Mouse (Mus musculus): ENCODE results near the gene Slc6a14.

- TF ChIP-seq POLR2A (IDR thresholded peaks at IDR 0.05; ENCODE audit: insufficient read depth, low read length) (no peak), CTCF (IDR thresholded peaks at IDR 0.05; ENCODE audit: low read depth, low read length) (no peak), EP300 (IDR thresholded peaks at IDR 0.05; ENCODE audit: insufficient read depth, low read depth, low read length) (no peak)
These were observed 30.3 kb downstream of the Slc6a14 start, which contains the start of gene Gm28269 for GRCm38 (mm10) chrX:21744997-21745396.

All from ES-Bruce4 (cell line).